Mouse (Mus musculus) left cerebral cortex, postnatal 36 days (tissue): ENCODE measurements at regions not wholly inside any gene's neighbourhood (a gene's known extent, or its start where the extent isn't known, plus 50 kb on each side); places are given as distances from the start of the nearest gene placed in this dataset.

ENCODE experiments used
- DNase-seq, 2 experiments: peaks; one replicate each; pipeline ENCODE4 v3.0.0; 2021 to 2022; ENCODE audit warnings: low spot score in 2 of 2, mixed read lengths in 1 of 2
- intact Hi-C: fragments of 180-260 bp; cut with DNase I; formaldehyde crosslinking; loops from one replicate; pipeline ENCODE4 v1.15.1; 2025

DNA sequence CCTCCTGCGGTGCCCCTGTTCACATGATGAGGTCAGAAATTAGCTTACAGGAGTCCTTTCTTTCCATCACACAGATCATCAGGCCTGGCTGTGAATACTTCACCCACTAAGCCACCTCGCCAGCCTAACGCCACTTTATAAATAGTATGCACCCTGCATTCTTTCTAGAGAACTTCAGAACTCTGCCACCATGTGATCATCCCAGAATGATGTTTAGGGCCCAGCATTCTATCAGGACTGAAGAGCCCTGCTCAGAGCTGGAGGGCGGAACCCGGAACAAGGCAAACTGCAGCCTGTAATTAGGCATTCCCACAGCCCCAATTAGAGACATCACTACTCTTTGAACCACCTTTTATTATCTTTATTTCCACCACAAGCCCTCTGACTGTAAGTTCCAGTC is 120.2 kb upstream of the Ptch1 start:
- intact Hi-C loops, result no loop called here

DNA sequence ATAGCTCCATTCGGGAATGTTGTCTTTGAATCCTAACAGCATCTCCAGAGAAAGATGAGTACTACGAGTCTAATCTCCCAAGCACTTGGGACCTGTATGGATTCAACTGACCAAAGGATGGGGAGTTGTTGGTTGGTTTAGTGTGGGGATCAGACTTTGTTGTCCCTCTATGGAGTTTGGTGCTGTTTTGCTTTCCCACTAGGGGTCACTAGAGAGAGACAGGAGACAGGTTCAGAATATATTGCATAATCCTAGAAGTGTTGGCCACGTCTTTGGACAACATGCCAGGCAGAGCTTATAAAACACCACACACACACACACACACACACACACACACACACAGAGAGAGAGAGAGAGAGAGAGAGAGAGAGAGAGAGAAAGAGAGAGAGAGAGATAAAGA is 118.6 kb upstream of the Ercc6l2 start:
- no peak for DNase-seq
- intact Hi-C loops, result loop anchor here (5.0 kb wide), 1 partner anchor 124 kb away; the partner anchor contains the start of gene Ptch1

More for the DNA sequence above, 120.2 kb upstream of the Ptch1 start:
- DNase-seq, result no peak

DNA sequence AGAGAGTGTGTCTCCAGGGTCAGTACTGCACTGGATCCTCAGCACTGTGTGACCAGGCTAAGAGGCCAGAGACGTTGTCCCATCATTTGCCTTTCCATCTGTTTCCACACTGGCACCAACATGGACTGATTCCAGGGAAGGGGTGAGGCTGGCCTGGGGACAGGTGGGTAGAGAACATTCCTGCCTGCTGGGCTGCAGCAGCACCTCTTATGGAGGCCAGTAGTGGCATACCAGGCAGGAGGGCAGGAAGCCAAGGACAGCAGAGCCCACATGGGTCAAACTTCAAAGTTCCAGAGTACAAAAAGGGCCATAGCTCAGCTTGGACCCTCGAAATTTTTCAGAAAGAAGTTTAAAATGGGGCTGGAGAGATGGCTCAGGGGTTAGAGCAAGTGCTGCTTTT is 115.4 kb upstream of the Ercc6l2 start:
- intact Hi-C loops, result loop anchor here (5.0 kb wide), 1 partner anchor 127 kb away; the partner anchor contains the start of gene Ptch1
- no peak for DNase-seq

DNA sequence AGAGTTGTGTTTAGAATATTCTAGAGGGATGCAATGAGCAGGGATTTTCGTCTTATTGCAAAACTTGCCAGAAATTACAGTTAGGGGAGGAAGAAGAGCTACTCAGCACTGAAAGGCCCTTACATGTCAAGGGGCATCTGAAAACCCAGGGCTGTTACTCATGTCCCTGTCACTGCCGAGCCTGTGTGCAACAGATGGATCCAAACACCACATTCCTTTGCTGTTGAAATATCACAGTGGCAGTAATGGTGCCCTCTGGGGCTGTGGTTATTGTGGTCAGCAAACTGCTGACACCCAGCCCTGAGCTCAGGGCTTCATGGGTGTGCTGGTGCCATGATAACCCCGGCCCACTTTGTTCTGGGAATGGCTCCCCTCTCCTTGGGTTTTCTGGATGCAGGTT is 114.3 kb upstream of the Ercc6l2 start:
- intact Hi-C loops, result no loop called here
- DNase-seq, result no peak

DNA sequence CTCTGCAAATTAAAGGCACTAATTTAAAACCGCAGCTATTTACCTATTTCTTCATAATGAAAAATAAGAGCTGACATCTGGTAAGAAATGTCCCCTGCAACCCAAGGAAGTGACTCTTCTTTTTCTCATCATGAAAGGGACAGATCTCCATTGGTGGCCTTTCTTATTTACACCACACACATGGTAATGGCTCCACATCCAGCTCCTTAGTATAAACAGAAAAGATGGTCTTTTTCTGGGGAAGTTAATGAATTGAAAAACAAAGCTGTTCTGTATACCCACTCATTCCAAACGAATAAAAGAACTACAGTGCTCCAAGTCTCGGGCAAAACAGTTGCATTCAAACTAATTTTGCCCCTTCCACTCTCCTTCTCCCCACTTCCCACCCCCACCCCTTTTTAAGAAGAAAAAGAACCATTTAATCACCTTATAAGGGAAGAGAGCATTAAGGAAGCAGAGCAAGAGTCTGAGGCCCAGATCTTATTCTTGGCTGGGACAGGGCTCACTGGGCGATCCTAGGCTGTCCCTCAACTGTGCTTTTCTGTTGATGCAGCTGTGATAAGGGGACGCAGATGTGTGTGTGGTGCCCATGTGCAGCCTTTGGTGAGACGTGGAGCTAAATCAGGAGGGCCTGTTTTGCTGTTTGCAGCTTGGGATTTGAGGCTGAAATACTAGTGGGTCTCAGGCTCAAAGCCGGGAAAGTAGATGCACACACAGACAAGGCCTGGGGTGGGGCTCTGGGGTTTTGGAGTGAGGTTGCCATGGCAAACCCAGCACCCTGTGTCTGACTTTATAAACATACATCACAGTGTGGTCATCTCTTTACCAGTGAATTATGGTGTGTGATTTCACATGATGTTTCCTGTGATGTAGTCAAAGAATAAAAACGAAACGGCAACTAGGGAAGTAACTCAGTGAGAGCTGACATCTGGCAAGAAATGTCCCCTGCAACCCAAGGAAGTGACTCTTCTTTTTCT is 113.6 kb upstream of the Ercc6l2 start:
- DNase-seq, result no peak
- intact Hi-C loops, result no loop called here

DNA sequence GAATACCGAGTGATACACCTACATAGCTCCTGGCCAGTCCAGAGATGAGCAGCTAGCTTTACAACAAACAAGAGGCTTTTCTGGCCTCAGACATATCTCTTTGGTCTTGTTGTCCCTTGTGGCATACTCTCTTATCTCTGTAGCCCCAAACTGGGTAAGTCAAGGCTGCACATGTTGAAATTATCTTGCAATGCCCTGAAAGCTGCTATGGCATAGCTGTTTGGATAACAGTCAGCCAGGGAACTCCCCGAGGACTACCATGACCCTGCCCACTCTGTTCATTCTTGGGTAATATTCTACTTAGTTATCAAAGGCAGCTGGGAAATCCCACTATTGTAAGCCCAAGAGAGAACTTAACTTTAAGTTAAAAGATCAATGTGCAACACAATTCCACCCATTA is 106.5 kb upstream of the Ercc6l2 start:
- intact Hi-C loops, result no loop called here
- DNase-seq, result no peak

DNA sequence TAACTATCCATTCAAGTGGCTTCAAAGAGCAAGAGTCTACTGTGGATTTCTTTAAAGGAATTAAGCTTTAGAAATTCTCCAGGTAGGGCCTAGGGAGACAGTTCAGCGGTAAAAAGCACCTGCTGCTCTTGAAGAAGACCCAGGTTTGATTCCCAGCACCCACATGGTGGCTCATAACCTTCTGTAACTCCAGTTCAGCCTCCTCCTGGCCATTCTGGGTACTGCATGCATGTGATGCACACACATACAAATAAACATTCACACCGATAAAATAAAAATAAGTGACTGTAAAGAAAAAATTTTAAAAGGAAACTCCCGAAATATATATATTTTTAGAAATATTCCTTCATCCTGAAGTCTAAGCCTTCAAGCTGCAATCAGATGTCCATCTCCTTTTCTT is 101.9 kb upstream of the Ercc6l2 start:
- intact Hi-C loops, result no loop called here
- DNase-seq, result no peak

DNA sequence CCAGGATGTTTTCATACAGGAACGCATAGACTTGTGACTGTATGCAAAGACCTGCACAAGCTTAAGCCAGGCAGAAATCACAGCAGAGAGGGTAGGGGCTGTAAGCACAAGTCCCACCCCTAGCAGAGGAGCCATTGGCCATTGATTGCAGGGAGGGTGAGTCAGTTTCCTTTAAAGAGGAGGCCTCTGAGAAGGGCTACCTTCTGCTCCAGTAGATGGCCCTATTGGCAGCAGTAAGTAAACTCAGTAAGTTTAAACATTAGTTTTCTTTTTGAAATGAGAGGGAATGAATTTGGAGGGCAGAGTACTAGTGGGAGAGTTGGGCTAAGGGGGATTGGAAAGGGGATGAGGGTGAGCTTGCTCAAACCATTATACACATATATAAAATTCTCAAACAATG is 98.5 kb upstream of the Ercc6l2 start:
- intact Hi-C loops, result no loop called here
- no peak for DNase-seq

DNA sequence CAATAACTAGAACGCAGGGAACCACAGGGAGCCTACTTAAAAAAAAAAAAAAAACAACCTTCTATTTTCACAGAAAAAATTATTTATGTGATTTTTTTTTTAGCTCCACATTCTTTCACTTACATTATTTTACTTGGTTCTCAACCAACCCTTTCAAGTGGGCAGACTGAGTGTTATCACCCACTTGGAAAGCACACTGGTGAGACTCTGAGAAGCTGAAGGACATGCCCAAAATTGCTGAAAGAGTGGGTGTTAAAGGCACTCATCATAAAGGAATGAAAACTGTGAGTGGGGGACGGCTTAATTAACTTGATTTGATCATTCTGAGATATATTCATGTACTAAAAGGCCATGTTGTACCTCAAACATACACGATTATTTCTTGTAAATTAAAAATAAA is 97.8 kb upstream of the Ercc6l2 start:
- no peak for DNase-seq
- intact Hi-C loops, result no loop called here

DNA sequence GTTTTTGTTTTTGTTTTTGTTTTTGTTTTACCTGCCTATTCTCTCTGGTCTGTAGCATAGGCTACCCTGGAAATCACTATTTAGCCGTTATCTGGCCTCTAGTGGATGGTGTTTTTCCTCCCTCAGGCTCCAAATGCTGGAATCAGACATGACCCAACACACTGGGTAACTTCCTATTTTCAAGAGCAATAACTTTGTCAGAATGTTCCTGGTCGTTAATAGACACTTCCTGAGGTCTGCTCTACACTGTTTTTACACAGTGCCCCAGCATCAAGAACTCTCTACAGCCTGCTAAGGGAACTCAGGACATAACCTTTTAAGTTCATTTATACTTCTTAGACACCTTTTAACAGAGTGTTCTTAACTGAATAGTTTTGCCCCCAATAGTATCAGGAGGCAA is 96.3 kb upstream of the Ercc6l2 start:
- intact Hi-C loops, result no loop called here
- no peak for DNase-seq

DNA sequence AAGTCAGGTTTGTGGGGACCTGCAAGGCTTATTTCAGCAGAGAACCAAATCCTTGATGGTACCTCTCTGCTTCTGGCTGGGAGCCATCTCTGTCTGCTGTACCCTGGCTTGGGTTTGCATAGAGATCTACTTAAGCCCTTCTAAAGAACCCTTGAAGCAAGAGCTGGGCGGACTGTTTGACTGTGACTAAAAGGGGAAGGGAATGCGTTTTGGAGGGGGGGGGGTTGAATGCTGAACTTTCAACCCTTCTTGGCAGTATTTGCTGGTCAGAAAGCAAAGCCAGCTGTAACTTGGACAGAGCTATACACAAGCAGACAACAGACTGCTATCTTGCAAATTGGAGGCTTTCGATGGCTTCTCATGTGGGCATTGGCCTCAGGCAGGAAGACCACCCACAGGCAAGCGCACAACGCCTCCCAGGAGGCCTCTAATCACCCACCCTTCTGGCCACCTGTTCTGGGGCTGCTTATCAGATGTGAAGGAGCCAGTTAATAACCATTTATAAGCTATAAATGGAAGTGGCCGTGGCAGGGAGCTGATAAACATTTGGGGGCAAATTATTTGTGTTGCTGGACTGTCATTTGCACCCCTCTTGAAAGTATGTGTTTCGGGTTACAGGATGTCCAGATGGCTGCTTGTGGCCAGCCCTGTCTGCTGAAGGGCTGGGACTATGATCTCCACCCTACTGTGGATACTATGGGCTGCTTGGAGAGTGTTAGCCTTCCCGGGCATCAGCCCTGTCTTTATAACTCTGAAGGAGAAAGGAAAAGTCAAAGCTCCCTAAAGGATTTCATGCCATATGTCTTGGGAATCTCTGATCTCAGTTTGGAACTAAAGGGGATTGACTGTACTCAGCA is 95.5 kb upstream of the Ercc6l2 start:
- intact Hi-C loops, result no loop called here

DNA sequence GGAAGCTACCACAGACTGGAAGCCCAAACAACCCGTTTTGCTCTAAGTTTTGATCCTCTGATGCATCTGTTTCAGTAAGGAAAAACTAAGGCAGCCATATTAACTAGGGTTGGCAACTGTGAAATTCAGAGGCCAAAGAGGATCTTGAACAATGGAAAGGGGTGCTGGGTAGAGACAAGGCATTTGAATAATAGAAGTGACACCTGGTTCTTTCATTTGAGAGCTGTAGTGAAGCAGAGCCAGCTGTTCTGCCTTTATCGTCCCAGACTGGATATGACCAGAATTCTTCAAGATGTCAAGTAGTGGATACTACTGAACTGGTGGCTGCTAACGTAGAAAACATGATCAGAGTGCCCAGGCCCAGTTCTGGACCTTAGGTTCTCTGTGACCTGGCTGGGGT is 94.4 kb upstream of the Ercc6l2 start:
- DNase-seq, result no peak
- intact Hi-C loops, result no loop called here

More for the DNA sequence above, 95.5 kb upstream of the Ercc6l2 start:
- DNase-seq, result no peak

DNA sequence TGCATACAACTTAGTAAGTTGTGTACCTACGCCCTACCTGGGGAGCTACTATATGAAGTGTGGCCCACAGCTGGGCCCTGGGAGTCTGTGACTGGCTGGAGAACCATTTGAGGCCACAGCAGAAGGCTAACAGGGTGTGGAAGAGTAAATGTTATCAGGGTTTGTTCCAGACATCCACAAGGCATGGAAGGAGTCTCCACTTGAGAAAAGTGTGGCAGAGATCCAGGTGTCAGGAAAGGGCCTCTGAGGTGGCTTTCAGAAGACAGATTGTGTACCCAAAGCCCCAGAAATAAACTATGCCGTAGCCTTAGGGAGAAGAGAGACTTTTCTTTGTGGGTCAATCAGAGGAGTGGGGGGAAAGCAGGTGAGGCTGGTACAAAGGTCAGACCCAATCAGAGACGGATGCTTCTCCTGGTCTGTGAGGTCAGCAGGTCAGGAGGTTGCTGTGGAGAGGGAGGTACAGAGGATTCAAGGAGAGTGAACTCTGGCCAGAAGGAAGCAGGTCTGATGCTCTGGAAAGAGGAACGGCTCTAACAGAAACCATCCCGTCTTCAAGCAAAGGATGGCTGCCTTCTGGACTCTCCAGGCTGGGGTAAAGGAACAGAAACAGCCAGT is 93.9 kb upstream of the Ercc6l2 start:
- intact Hi-C loops, result no loop called here

DNA sequence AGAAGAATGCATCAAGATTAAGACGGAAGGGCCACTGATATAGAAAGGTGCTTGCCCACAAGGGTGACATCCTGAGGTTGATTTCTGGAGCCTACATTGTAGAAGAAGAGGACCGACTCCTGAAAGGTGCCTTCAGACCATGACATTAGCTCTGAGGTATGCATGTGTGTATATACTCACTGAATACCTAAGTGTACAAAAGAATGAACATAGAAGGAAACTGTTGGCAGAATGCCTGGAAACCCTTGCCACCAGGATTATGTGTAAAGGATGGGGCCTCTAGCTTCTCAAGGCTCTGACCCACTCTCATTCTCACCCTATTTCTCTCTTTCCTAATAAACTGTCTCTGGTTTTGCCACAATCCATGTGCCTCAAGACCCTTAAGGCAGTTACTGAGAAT is 90.7 kb upstream of the Ercc6l2 start:
- no peak for DNase-seq
- intact Hi-C loops, result no loop called here

More for the DNA sequence above, 93.9 kb upstream of the Ercc6l2 start:
- no peak for DNase-seq

DNA sequence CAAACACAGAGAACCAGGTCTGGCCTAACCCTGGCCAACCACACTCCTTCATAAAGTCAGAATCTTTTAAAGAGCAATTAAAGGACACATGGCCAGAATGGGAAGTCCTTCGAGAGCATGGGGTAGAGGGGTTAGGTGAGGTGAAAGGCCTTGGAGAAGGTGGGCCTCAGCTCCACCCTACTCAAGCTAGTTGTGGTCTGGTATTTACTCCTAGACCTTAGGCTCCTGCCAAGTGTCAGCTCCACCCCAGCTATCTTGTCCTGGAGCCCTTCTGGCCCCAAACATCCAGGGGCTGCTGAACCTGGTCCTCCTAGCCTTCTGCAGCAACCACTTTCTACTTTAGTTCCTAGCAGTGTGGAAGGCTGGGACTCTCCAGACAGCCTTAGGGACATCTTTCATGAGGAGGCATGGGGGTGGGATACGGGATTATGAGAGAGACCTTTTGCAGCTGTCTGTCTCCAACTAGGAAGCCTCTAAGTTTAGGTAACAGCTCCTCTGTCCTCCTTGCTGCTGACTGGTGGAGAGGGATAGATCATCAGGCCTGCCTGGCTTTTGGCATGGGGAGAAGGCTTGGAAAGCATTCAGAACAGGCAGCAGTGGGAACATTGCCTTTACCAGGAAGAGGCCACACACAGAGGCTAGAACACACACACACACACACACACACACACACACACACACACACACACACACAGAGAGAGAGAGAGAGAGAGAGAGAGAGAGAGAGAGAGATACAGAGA is 90.0 kb upstream of the Ercc6l2 start:
- DNase-seq, result no peak
- intact Hi-C loops, result no loop called here

DNA sequence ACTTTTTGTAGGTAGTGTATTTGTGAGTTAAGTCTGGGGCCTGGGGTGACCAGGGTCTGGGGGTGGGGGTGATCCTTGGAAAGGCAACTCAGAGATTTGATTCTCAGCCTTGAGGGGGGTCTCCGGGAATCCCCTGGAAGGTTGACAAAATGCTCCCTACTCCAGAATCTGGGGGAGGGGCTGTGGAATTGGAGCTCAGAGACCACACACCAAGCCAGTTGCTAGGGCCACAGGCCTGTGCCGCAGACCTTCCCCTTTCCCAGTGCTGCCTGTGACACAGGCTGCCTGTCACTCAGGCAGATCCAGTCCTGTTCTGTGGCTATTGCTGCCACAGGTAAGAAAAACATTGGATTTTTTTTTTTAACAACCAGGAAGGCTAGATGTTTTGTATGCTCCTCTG is 89.0 kb upstream of the Ercc6l2 start:
- intact Hi-C loops, result no loop called here
- DNase-seq, result no peak

DNA sequence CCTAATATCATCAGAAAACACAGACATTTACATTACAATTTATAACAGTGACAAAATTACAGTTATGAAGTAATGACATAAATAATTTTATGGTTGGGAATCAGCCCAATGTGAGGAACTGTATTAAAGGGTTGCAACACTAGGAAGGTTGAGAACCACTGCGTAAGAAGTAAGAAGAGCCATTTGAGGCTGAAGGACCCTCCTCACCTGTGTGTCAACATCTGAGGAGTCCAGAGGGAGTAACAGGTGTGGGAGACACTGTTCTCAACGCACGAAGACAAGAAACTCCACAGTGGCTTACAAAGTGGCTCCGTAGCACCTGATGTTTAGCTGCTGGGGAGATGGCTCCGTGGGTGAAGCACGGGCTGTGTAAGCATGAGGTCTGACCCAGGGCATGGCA is 88.5 kb upstream of the Ercc6l2 start:
- no peak for DNase-seq
- intact Hi-C loops, result no loop called here

DNA sequence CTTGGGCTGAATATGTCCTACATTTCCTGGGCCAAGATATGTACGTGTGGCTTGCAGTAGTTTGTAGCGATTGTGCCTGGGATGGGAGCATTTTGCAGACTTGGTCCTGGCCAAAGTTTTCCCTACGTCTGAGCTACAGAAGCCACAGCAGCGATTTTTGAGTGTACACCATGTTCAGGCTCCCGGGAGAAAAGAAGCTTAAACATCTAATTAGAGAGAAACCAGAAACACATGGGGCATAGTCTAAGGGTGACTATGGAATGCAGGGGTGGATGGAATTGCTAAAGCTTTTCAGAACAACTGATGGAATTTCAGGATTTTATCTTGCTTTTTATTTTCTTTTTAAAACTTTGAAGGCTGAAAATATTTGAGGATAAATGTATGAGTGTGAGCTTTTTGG is 79.3 kb upstream of the Ercc6l2 start:
- intact Hi-C loops, result no loop called here
- no peak for DNase-seq

DNA sequence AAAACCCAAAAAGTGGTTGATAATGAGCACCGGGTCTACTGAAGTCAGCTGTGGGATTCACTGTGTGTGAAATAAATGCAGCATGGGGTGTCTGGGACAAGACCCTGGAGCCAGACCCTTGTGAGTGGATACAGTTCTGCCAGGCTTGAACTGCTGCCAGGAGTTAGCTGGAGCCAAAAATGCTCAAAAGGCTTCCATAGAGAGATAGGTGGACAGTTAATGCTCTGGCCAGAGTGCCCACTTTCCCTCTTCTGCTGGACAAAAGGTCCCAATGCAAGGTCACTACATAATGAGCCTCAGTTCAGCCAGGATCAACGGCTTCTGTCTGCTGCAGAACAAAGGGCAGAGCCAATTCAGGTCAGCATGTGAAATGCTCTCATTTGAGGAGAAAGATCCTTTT is 73.2 kb upstream of the Ercc6l2 start:
- DNase-seq, result no peak
- intact Hi-C loops, result loop anchor here (10.0 kb wide), 1 partner anchor 617 kb away; no protein-coding TSS in a partner anchor
